Mouse (Mus musculus): ENCODE data around the gene 2010111I01Rik. TPM values are rescaled to one million over a fixed set of nuclear protein-coding genes. Genes with fewer than 3 reads are reported as not detected.

The 2010111I01Rik gene
- polyA plus RNA-seq, 1 experiment from 2014 or later = 114 TPM

MicroRNA genes within 50 kb of the gene (microRNA counts, 519-probe panel; counts per million panel counts)
- microRNA mmu-miR-23b = 3,359 counts per million, percentile 85 among the panel's probes with 10 or more counts
- microRNA mmu-miR-24 = 2,934 counts per million, percentile 74 among the panel's probes with 10 or more counts
- microRNA mmu-miR-27b = 2,596 counts per million, percentile 62 among the panel's probes with 10 or more counts

Small RNA genes lying within 50 kb of the gene (microRNA-seq; reads per million reads assigned to microRNA genes)
- gene Mir23b (27,724 reads per million, percentile 98 among the genes with 10 or more reads in this experiment), gene Mir24-1 (not detected), gene Mir27b (2,083 reads per million, percentile 82 among the genes with 10 or more reads in this experiment), gene Mir3074-1 (not detected)

Other genes starting within 250 kb of the 2010111I01Rik start
- gene Platr25, start 204.2 kb upstream of the 2010111I01Rik start, polyA plus RNA-seq (2015; fragmentation: Nextera tagmentation; extraction: Ambion mirVana) = 25.6 and 25.8 TPM in 2 replicates
- gene Gm5141, start 179.1 kb upstream of the 2010111I01Rik start, polyA plus RNA-seq (2015; fragmentation: Nextera tagmentation; extraction: Ambion mirVana) = 9.8 and 11.2 TPM in 2 replicates
- gene Fbp2, start 106.5 kb upstream of the 2010111I01Rik start, polyA plus RNA-seq (2015; fragmentation: Nextera tagmentation; extraction: Ambion mirVana) = 87.8 and 98.7 TPM in 2 replicates
- gene Fbp1, start 76.6 kb upstream of the 2010111I01Rik start, polyA plus RNA-seq (2015; fragmentation: Nextera tagmentation; extraction: Ambion mirVana) = 2.3 and 2.9 TPM in 2 replicates

All from stomach, embryonic 15.5 days (tissue).